Mouse (Mus musculus): Measurements from ENCODE around the gene Pamr1.

DNA sequence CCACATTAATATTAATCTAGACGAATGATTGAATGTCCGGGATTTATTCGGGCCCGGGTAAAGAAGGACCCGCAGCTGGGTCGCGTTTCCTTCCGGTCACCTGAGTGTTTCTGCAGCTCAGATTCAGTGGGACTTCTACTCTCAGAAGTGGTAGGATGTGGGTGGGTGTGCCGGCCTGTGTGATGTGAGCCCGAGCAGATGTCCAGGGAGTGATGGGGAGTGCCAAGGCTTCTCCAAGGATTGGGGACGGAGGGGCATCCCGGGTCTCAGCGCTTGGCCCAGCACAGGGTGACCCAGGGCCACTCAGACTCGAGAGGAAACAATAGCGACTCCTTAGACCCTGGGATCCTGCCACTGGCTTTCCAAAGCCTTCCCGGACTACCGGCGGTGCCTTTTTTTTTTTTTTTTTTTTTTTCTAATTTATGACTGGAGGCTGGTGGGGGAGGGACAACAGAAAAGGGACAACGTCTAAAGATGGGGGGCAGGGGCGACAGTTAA, 108.4 kb downstream of the Pamr1 start, which contains the start of gene Slc1a2:
- TF ChIP-seq POLR2A (IDR thresholded peaks at IDR 0.05; ENCODE audit: low read depth, low read length) (no peak), CTCF (IDR thresholded peaks at IDR 0.05; ENCODE audit: borderline replicate concordance, insufficient read depth, low read length) (no peak)

All from embryonic fibroblast, embryonic 13.5 days (primary cell).